Mouse (Mus musculus) liver, embryonic 16.5 days (tissue): ENCODE results near the gene Cstf2t. TPM values are rescaled to one million over a fixed set of nuclear protein-coding genes. Genes with fewer than 3 reads are reported as not detected.
A peak's percentile ranks its signal among the peaks of the same experiment; 100 is the strongest.

Experiments used
- ATAC-seq: fragments of 200-750 bp; cut with Nextera tagmentation; 2 replicates; pipeline ENCODE4 v1.8.0; 2017; ENCODE audit warnings: low read depth, mild to moderate bottlenecking, moderate number of reproducible peaks, moderate library complexity
- H3K27ac ChIP-seq: fragments of 300-500 bp; sonication (generic); 2 replicates; pipeline ENCODE4 v1.5.1; 2014; ENCODE audit warnings: mild to moderate bottlenecking, low read length
- H3K27me3 ChIP-seq: fragments of 300-500 bp; sonication (generic); 2 replicates; pipeline ENCODE4 v1.6.1; 2014; ENCODE audit warnings: low read depth, low read length, mixed read lengths; ENCODE audit not compliant: control insufficient read depth, insufficient read depth
- H3K36me3 ChIP-seq: fragments of 300-500 bp; sonication (generic); 2 replicates; pipeline ENCODE4 v1.6.1; 2014; ENCODE audit warnings: mild to moderate bottlenecking; ENCODE audit not compliant: control insufficient read depth, insufficient read depth
- H3K4me1 ChIP-seq: fragments of 300-500 bp; sonication (generic); 2 replicates; pipeline ENCODE4 v1.6.1; 2014; ENCODE audit warnings: low read depth, low read length, mixed read lengths; ENCODE audit not compliant: control insufficient read depth
- H3K4me2 ChIP-seq: fragments of 300-500 bp; sonication (generic); 2 replicates; pipeline ENCODE4 v1.6.1; 2014; ENCODE audit warnings: low read depth, low read length, mixed read lengths
- H3K4me3 ChIP-seq: fragments of 300-500 bp; sonication (generic); 2 replicates; pipeline ENCODE4 v1.5.1; 2014; ENCODE audit warnings: low read depth, mild to moderate bottlenecking, low read length
- H3K9ac ChIP-seq: fragments of 300-500 bp; sonication (generic); 2 replicates; pipeline ENCODE4 v1.6.1; 2014; ENCODE audit warnings: low read depth, low read length
- H3K9me3 ChIP-seq: fragments of 300-500 bp; sonication (generic); replicated peaks from 2 replicates; pipeline ENCODE4 v1.6.1; 2016; ENCODE audit warnings: low read length; ENCODE audit not compliant: control insufficient read depth
- WGBS: fragments of 180-500 bp; shearing (Covaris S2); extraction: QIAGEN DNeasy Blood & Tissue Kit; methylation state at CpG from one replicate; pipeline ENCODE4 v1.1.7; 2014; ENCODE audit not compliant: insufficient replicate concordance; 5-methylcytosine and 5-hydroxymethylcytosine counted together
- polyA plus RNA-seq: library from polyadenylated mRNA; unstranded; fragments of >200 nt; fragmentation: Nextera tagmentation; extraction: Ambion mirVana; gene quantifications from 2 replicates; pipeline ENCODE4 v1.2.1, GENCODE M21; 2015

Cstf2t gene
- polyA plus RNA-seq, 1 experiment from 2014 or later: 11.1 TPM

DNA sequence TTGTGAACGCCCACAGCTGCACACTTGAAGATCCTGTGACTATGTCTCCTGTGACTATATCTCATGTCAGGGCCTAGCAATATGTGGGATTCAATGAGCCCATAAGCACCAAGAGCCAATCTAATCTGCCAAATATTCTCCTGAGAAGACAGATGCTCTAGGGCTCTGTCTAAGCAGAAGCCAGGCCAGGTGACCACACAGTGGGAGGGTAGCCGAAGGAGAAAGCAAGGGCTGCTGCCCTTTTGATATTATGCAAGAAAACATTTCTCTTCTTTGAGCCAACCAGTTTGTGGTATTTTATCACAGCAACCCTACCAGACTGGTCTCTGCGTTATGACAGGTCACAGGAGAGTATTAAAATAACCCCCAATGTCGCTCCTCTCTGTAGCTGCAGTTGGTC lies 6.5 kb upstream of the Cstf2t start:
- Histone ChIP-seq H3K9ac (no peak overlapping the region), H3K4me3 (no peak overlapping the region), H3K4me2 (no peak overlapping the region), H3K27ac (no peak overlapping the region), H3K36me3 (no peaks in the 10 kb centered on the region), H3K9me3 (no peaks in the 10 kb centered on the region), H3K27me3 (no peaks in the 10 kb centered on the region; the same call in 1 of the 2 replicates), H3K4me1 (no peaks in the 10 kb centered on the region)
- WGBS: 61% methylated on average over 4 of the region's 4 CpGs
- no peak for ATAC-seq

DNA sequence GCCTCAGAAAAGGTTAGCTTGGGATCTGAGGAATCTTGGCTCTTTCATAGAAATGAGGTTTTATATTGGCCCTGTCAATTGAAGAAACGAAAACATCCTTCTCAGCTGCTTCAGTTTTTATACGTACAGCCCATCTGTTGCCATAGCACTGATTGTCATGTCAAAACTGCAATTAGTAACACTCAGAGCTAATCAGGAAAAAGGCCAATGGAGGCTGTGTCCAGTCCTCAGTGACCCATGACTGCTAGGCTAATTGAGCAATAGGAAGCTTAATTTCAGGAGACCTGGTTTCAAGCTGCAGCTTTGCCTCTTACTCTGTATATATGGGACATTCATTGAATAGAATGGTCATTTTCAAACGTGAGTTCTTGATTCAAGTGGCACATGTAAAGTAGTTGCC lies 4.4 kb upstream of the Cstf2t start:
- H3K27me3 ChIP-seq: no peaks in the 10 kb centered on the region; the same call in 1 of the 2 replicates
- H3K9ac ChIP-seq: no peak overlapping the region
- no peak for ATAC-seq
- H3K4me1 ChIP-seq: no peaks in the 10 kb centered on the region
- H3K27ac ChIP-seq: no peak overlapping the region
- no peak overlapping the region for H3K4me2 ChIP-seq
- 48% methylated on average over 3 of the region's 3 CpGs for WGBS
- no peaks in the 10 kb centered on the region for H3K36me3 ChIP-seq
- H3K4me3 ChIP-seq: no peak overlapping the region
- no peaks in the 10 kb centered on the region for H3K9me3 ChIP-seq

DNA sequence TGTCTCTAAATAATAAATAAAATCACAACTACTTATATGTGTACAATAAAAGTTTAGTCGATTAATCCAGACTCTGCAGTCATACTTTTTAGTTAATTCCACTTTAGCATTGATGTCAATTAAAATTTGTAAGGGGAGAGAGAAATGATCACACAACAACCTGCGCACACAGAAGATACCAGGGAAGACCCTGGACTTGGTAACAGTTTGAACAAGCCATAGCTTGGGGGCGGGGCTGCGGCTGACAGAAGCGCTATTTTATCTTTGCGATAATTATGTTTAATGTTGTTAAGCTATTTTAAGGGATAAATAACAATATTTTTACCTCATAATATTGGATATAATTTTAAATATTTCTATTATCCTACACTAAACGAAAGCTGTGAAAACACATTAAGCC lies 411 bp upstream of the Cstf2t start:
- no peak overlapping the region for H3K9ac ChIP-seq
- peak overlapping the region; percentile 60 for H3K4me2 ChIP-seq
- peak overlapping the region; percentile 64 for H3K4me3 ChIP-seq
- peaks cover 13% of the 10 kb centered on the region for H3K4me1 ChIP-seq
- WGBS: 12% methylated on average over 7 of the region's 7 CpGs
- H3K9me3 ChIP-seq: no peaks in the 10 kb centered on the region
- H3K27ac ChIP-seq: 0 out of 2 replicates have a peak overlapping the region, but pooled peaks have one; percentile 1
- H3K36me3 ChIP-seq: peaks cover 10% of the 10 kb centered on the region
- no peaks in the 10 kb centered on the region; the same call in 1 of the 2 replicates for H3K27me3 ChIP-seq
- no peak for ATAC-seq

DNA sequence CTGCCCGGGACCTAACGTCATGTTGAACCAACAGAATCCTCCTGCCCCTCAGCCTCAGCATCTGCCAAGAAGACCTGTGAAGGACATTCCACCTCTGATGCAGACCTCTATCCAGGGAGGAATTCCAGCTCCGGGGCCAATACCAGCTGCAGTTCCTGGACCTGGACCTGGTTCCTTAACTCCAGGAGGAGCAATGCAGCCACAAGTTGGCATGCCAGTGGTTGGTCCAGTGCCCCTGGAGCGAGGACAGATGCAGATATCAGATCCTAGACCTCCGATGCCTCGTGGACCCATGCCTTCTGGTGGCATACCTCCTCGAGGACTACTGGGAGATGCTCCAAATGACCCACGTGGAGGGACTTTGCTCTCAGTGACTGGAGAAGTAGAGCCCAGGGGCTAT lies 1.1 kb downstream of the Cstf2t start:
- H3K36me3 ChIP-seq: peaks cover 10% of the 10 kb centered on the region
- H3K27ac ChIP-seq: no peak overlapping the region
- H3K9me3 ChIP-seq: no peaks in the 10 kb centered on the region
- 84% methylated on average over 8 of the region's 8 CpGs for WGBS
- H3K4me1 ChIP-seq: peaks cover 13% of the 10 kb centered on the region
- ATAC-seq: no peak
- no peak overlapping the region for H3K9ac ChIP-seq
- H3K4me3 ChIP-seq: peak overlapping the region; percentile 64
- H3K27me3 ChIP-seq: no peaks in the 10 kb centered on the region; the same call in 1 of the 2 replicates
- peak overlapping the region; percentile 74 for H3K4me2 ChIP-seq

DNA sequence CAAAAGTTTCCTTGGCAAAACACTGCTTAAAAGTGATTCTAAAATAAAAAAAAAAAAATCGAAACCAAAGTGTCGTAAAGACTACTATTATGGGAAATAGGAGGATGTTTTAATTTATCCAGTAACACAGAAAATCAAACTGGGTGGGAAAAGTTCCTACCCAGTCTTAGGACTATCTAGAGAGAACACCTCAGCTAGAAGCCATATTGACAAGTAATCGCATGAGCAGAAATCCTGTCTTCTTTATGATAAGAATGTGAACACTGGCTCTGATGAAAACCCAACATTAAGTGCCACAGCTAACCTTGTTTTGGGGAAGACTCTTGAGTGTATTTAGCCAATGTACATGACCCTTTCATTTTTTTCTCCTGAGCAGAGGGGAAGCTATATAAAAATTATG lies 15.2 kb downstream of the Cstf2t start:
- no peak overlapping the region for H3K9ac ChIP-seq
- no peak for ATAC-seq
- no peak overlapping the region for H3K27ac ChIP-seq
- WGBS: 53% methylated on average over 3 of the region's 3 CpGs
- no peaks in the 10 kb centered on the region for H3K36me3 ChIP-seq
- no peaks in the 10 kb centered on the region for H3K27me3 ChIP-seq
- H3K4me1 ChIP-seq: no peaks in the 10 kb centered on the region; the same call in none of the 2 replicates
- H3K4me2 ChIP-seq: no peak overlapping the region
- H3K4me3 ChIP-seq: no peak overlapping the region
- H3K9me3 ChIP-seq: no peaks in the 10 kb centered on the region

DNA sequence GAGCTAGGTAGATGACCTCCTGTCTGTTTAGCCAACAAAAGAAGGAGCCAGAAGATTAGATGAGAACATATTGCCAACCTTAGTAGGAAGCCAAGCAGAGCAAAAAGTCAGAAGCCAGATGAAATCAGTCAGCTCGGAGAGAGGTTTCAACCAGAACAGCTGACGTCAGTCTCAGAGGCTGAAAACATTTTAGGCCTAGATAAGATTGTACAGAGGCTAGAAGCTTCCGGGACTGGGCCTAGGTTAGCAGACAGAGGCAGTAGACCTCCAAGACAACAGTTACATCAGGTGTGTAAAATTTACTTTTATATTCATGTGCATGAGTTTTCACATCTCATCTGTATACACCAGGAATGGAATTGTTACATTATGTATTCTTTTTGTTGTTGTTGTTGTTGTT lies 16.7 kb downstream of the Cstf2t start:
- Histone ChIP-seq H3K4me2 (no peak overlapping the region), H3K4me1 (no peaks in the 10 kb centered on the region; the same call in none of the 2 replicates), H3K9ac (no peak overlapping the region), H3K27me3 (no peaks in the 10 kb centered on the region), H3K4me3 (no peak overlapping the region), H3K9me3 (no peaks in the 10 kb centered on the region), H3K36me3 (no peaks in the 10 kb centered on the region), H3K27ac (no peak overlapping the region)
- whole genome bisulfite sequencing: 34% methylated on average over 3 of the region's 3 CpGs
- 0 out of 2 replicates have a peak, but pooled peaks have one; percentile 43 for ATAC-seq

DNA sequence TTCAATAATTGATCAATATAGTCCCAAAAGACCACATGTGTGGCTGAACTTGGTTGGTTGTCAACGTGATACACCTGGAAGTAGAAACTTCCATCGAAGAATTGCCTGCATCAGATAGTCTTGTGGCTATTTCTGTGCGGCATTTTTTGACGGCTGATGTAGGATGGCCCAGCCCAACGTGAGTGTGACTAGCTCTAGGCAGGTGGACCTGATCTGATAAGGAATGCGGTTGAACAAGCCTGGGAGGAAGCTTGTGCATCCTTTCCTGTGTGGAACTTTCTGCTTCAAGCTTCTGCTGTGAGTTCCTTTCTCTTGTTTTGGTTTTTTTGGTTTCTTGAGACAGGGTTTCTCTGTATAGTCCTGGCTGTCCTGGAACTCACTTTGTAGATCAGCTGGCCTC lies 22.1 kb downstream of the Cstf2t start:
- no peaks in the 10 kb centered on the region for H3K36me3 ChIP-seq
- no peaks in the 10 kb centered on the region for H3K27me3 ChIP-seq
- H3K4me2 ChIP-seq: no peak overlapping the region
- WGBS: 28% methylated on average over 6 of the region's 6 CpGs
- no peak for ATAC-seq
- peaks cover 6% of the 10 kb centered on the region; the same call in 1 of the 2 replicates for H3K4me1 ChIP-seq
- H3K9me3 ChIP-seq: no peaks in the 10 kb centered on the region
- H3K4me3 ChIP-seq: no peak overlapping the region
- H3K9ac ChIP-seq: no peak overlapping the region
- no peak overlapping the region for H3K27ac ChIP-seq

DNA sequence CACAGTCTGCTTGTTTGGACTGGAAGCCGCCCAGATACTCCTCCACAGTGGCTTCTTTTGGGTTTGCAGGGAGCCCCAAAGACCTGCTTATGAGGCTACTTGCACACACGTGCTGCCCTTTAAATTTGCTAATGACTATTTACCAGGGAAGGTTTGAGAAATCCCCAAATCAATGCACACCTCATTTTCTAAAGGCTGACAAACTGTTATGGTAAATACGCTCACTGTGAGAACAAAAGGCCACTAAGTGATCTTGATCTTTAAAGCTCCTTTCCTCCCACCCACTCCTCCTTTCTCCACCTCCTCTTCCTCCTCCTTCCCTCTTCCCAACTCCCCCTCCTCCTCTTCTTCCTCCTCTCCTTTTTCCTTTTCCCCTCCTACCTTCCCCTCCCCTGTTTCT lies 23.4 kb downstream of the Cstf2t start:
- no peak overlapping the region for H3K9ac ChIP-seq
- no peak for ATAC-seq
- H3K4me1 ChIP-seq: peaks cover 6% of the 10 kb centered on the region; the same call in 1 of the 2 replicates
- H3K27ac ChIP-seq: no peak overlapping the region
- H3K4me3 ChIP-seq: no peak overlapping the region
- H3K4me2 ChIP-seq: no peak overlapping the region
- H3K9me3 ChIP-seq: no peaks in the 10 kb centered on the region
- no peaks in the 10 kb centered on the region for H3K36me3 ChIP-seq
- H3K27me3 ChIP-seq: no peaks in the 10 kb centered on the region
- WGBS: 58% methylated on average over 3 of the region's 3 CpGs

DNA sequence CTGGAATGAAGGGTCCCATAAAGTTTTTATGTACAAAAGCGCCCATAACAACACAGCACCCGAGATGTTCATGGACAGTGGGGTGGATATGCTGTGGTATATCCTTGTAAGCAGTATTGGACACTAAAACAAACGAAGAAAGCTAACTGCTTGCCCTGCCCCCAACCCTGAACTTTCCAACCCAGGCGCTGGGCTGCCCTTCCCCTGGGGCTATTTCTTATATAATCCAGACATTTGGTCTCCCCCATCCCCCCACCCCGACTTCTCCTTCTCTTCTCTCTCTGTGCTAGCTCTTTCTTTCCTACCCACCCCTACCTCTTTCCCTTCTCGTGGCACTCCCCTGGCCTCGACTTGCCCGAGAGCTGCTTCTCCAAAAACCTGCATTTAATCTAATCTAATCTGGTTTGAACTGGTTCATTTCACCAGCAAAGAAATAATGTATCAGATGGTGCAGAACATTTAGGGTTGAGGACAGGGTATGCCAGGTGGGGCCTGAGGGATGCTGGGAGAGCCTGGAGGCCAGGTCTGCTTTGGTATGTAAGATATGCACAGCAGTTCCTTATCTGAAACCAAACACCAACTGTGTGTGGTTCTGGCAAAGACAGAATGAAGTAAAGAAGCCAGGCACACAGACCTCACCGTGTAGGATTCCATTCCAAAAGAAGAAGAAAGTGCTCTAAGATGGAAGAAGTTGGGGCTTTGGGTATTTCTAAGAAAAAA lies 24.4 kb downstream of the Cstf2t start:
- Histone ChIP-seq H3K9ac (no peak overlapping the region), H3K27me3 (no peaks in the 10 kb centered on the region), H3K9me3 (no peaks in the 10 kb centered on the region), H3K4me2 (no peak overlapping the region), H3K27ac (no peak overlapping the region), H3K4me1 (peaks cover 6% of the 10 kb centered on the region; the same call in 1 of the 2 replicates), H3K4me3 (no peak overlapping the region), H3K36me3 (no peaks in the 10 kb centered on the region)
- ATAC-seq: peak; percentile 84
- WGBS: 25% methylated on average over 9 of the region's 9 CpGs
